Mouse (Mus musculus) kidney, embryonic 14.5 days (tissue): Measurements from ENCODE around the gene Clpx. TPM values are rescaled to one million over a fixed set of nuclear protein-coding genes. Genes with fewer than 3 reads are reported as not detected.
A peak's percentile ranks its signal among the peaks of the same experiment; 100 is the strongest.

Experiments
- ATAC-seq: fragments of 200-750 bp; cut with Nextera tagmentation; 2 replicates; pipeline ENCODE4 v1.8.0; 2017; ENCODE audit warnings: moderate number of reproducible peaks, mild to moderate bottlenecking, moderate TSS enrichment, moderate library complexity; ENCODE audit not compliant: low FRiP score, low TSS enrichment
- H3K27ac ChIP-seq: fragments of 300-500 bp; sonication (generic); 2 replicates; pipeline ENCODE4 v1.5.1; 2014; ENCODE audit warnings: low read depth, mild to moderate bottlenecking, low read length, moderate library complexity, mixed read lengths
- H3K27me3 ChIP-seq: fragments of 300-500 bp; sonication (generic); 2 replicates; pipeline ENCODE4 v1.6.1; 2014; ENCODE audit warnings: mild to moderate bottlenecking, low read length; ENCODE audit not compliant: control insufficient read depth, insufficient read depth
- H3K36me3 ChIP-seq: fragments of 300-500 bp; sonication (generic); 2 replicates; pipeline ENCODE4 v1.6.1; 2014; ENCODE audit warnings: low read length, mixed read lengths; ENCODE audit not compliant: control insufficient read depth, insufficient read depth
- H3K4me1 ChIP-seq: fragments of 300-500 bp; sonication (generic); 2 replicates; pipeline ENCODE4 v1.6.1; 2014; ENCODE audit warnings: low read length, mixed read lengths; ENCODE audit not compliant: control insufficient read depth, insufficient read depth
- H3K4me2 ChIP-seq: fragments of 300-500 bp; sonication (generic); replicated peaks from 2 replicates; pipeline ENCODE4 v1.6.1; 2014; ENCODE audit warnings: low read depth, mild to moderate bottlenecking, low read length
- H3K4me3 ChIP-seq: fragments of 300-500 bp; sonication (generic); 2 replicates; pipeline ENCODE4 v1.5.1; 2014; ENCODE audit warnings: mild to moderate bottlenecking, low read length
- H3K9ac ChIP-seq: fragments of 300-500 bp; sonication (generic); 2 replicates; pipeline ENCODE4 v1.6.1; 2014; ENCODE audit warnings: low read depth, mild to moderate bottlenecking, low read length, moderate library complexity
- H3K9me3 ChIP-seq: fragments of 300-500 bp; sonication (generic); 2 replicates; pipeline ENCODE4 v1.6.1; 2016; ENCODE audit warnings: low read length; ENCODE audit not compliant: control insufficient read depth
- WGBS: fragments of 180-500 bp; shearing (Covaris S2); extraction: QIAGEN DNeasy Blood & Tissue Kit; methylation state at CpG from one replicate; pipeline ENCODE4 v1.1.7; 2014; 5-methylcytosine and 5-hydroxymethylcytosine counted together
- polyA plus RNA-seq: library from polyadenylated mRNA; unstranded; fragments of >200 nt; fragmentation: Nextera tagmentation; extraction: Ambion mirVana; gene quantifications from 2 replicates; pipeline ENCODE4 v1.2.1, GENCODE M21; 2014

Gene Clpx
- polyA plus RNA-seq, 1 experiment from 2014 or later = 51.1 TPM

DNA sequence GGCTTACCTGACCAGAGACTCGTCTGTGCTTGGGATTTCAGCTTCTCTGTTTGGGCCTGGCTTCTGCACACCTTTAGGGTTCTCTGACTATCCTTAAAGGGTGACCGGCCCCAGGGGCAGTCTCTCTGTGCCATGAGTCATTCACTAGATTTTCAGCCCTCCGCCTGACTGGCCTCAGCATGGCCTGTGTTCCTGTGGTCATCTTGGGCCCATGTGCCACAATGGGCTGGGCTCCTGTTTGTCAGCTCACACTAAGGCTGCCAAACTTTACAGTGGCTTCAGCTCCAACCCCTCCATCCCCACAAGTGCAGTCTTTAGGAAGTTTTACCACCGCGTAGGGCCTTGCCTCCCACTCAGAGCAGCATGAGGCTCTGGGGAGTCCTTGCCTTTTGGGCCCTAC, 59.2 kb downstream of the Clpx start:
- H3K36me3 ChIP-seq = peaks cover 29% of the 10 kb centered on the region
- H3K9me3 ChIP-seq = no peaks in the 10 kb centered on the region
- H3K9ac ChIP-seq = no peak overlapping the region
- H3K27ac ChIP-seq = no peak overlapping the region
- no peak overlapping the region for H3K4me2 ChIP-seq
- H3K4me3 ChIP-seq = no peak overlapping the region
- 90% methylated on average over 5 of the region's 5 CpGs for WGBS
- no peak for ATAC-seq
- peaks cover 2% of the 10 kb centered on the region; the same call in 1 of the 2 replicates for H3K4me1 ChIP-seq
- H3K27me3 ChIP-seq = no peaks in the 10 kb centered on the region

DNA sequence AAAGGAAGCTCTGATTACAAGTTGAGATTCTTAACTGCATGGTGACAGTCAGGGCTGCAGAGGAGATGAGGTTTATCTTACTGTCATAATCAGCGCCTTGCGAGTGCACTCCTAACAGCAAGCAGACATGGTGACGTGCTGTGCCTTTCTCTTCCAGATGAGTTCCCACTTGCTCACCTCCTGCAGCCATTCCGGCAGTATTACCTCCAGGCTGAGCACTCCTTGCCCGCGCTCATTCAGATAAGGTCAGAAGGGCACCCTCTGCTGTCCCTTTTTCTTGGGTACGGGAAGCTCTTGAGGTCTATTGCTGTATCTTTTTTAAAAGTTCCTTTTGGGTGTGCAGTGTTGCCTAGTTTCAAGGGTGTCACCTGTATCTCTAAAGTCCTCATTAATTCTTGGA, 62.5 kb downstream of the Clpx start:
- no peak overlapping the region for H3K27ac ChIP-seq
- no peak for ATAC-seq
- peaks cover 62% of the 10 kb centered on the region for H3K36me3 ChIP-seq
- H3K27me3 ChIP-seq = no peaks in the 10 kb centered on the region
- no peaks in the 10 kb centered on the region for H3K9me3 ChIP-seq
- H3K4me1 ChIP-seq = no peaks in the 10 kb centered on the region
- no peak overlapping the region for H3K4me3 ChIP-seq
- H3K9ac ChIP-seq = no peak overlapping the region
- WGBS = 91% methylated on average over 7 of the region's 7 CpGs
- no peak overlapping the region for H3K4me2 ChIP-seq

DNA sequence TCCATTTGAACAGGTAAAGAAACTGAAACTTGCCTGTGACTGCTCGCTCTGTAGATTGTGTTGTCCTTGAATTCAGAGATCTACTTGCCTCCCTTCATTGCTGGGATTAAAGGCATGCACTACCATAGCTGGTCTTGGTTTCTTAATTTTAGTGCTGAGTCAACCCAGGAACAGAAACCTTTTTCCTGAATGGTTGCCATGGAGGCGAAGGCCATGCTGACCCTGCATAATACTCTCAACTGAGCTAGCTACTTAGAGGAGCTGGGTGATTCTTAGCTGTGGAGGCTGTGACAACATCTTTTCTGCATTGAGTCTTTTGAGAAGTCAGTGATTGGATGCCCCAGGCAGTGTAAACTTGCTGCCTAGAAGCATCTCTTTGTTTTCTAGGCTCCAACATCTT, 62.9 kb downstream of the Clpx start:
- H3K36me3 ChIP-seq = peaks cover 62% of the 10 kb centered on the region
- ATAC-seq = no peak
- no peak overlapping the region for H3K4me2 ChIP-seq
- no peak overlapping the region for H3K4me3 ChIP-seq
- WGBS = 89% methylated on average over 2 of the region's 2 CpGs
- H3K9me3 ChIP-seq = no peaks in the 10 kb centered on the region
- no peaks in the 10 kb centered on the region for H3K27me3 ChIP-seq
- H3K9ac ChIP-seq = no peak overlapping the region
- no peaks in the 10 kb centered on the region for H3K4me1 ChIP-seq
- H3K27ac ChIP-seq = no peak overlapping the region

DNA sequence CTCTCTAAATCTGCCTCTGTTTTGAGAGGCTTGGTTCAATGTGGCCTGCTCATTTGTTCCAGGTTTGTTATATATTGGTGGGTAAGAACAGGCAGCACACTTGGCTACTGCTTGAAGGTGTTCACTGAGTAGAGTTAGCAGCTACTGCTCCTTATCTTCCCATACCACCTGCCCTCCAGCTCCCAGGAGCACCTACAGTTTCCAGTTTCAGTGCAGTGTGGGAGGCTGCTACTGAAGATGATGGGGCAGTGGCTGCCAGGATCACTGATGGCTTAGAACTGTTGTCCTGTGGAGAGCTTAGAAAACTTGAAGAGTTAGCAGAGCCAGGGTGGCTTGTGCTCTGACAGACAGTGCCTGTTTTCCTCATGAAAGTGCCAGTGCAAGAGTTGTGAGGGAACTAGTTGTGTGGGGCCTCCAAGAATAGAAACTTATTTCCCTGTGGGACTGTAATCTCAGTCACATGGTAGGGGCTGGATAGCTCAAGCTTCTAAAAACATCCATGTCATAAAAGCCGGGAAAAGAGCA, 65.0 kb downstream of the Clpx start:
- H3K4me1 ChIP-seq = 0 out of 2 replicates have a peak, but pooled peaks cover 4% of the 10 kb centered on the region
- no peak overlapping the region for H3K4me3 ChIP-seq
- H3K27ac ChIP-seq = no peak overlapping the region
- H3K9ac ChIP-seq = no peak overlapping the region
- ATAC-seq = no peak
- H3K36me3 ChIP-seq = peaks cover 67% of the 10 kb centered on the region
- H3K27me3 ChIP-seq = no peaks in the 10 kb centered on the region
- H3K9me3 ChIP-seq = no peaks in the 10 kb centered on the region
- 75% methylated on average over 1 of the region's 1 CpGs for WGBS
- no peak overlapping the region for H3K4me2 ChIP-seq

GRCm38 (mm10) chr9:65360641-65361448, 66.8 kb downstream of the Clpx start, which contains the start of gene Ubap1l:
Gene Ubap1l, plus strand, starts transcription at chr9:65361041.
- Histone ChIP-seq H3K4me1 (0 out of 2 replicates have a peak, but pooled peaks cover 4% of the 10 kb centered on the region), H3K4me2 (no peak within 1 kb of the TSS), H3K9me3 (no peaks in the 10 kb centered on the region), H3K4me3 (no peak within 1 kb of the TSS), H3K9ac (no peak within 1 kb of the TSS), H3K36me3 (peaks cover 64% of the 10 kb centered on the region), H3K27ac (no peak within 1 kb of the TSS), H3K27me3 (no peaks in the 10 kb centered on the region)
- 90% methylated on average over 16 of the region's 16 CpGs for WGBS
- ATAC-seq = no peak

GRCm38 (mm10) chr9:65363684-65364083, 69.6 kb downstream of the Clpx start:
- H3K9me3 ChIP-seq = no peaks in the 10 kb centered on the region
- no peak overlapping the region for H3K4me3 ChIP-seq
- H3K9ac ChIP-seq = no peak overlapping the region

DNA sequence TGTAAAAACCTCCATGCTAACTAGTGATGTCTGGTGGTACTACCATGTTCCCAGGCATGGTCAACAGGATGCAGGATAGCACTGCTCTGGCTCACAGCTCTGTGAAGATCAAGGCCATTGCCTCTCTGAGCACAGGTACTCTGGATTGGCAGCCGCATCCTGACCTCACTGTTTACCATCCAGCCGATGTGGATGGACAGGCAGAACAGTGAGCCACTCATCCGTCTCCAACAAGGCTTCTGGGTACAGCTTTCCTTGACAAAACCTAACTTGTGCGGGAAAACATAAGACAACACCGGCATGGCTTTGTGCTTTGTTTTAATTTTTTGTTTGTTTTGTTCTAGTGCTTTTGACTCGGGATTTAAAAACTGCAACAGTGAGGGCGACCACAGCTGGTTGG, 71.7 kb downstream of the Clpx start:
- peaks cover 19% of the 10 kb centered on the region; the same call in 1 of the 2 replicates for H3K36me3 ChIP-seq
- no peak overlapping the region for H3K9ac ChIP-seq
- H3K9me3 ChIP-seq = no peaks in the 10 kb centered on the region
- WGBS = 87% methylated on average over 7 of the region's 7 CpGs
- H3K4me2 ChIP-seq = no peak overlapping the region
- H3K4me3 ChIP-seq = no peak overlapping the region
- no peak for ATAC-seq
- no peaks in the 10 kb centered on the region for H3K27me3 ChIP-seq
- no peak overlapping the region for H3K27ac ChIP-seq
- H3K4me1 ChIP-seq = 0 out of 2 replicates have a peak, but pooled peaks cover 4% of the 10 kb centered on the region

More at GRCm38 (mm10) chr9:65363684-65364083, 69.6 kb downstream of the Clpx start:
- ATAC-seq = 0 out of 2 replicates have a peak, but pooled peaks have one; percentile 43
- no peak overlapping the region for H3K4me2 ChIP-seq
- peaks cover 40% of the 10 kb centered on the region for H3K36me3 ChIP-seq
- 32% methylated on average over 9 of the region's 9 CpGs for WGBS
- no peak overlapping the region for H3K27ac ChIP-seq
- H3K27me3 ChIP-seq = no peaks in the 10 kb centered on the region
- 0 out of 2 replicates have a peak, but pooled peaks cover 4% of the 10 kb centered on the region for H3K4me1 ChIP-seq

DNA sequence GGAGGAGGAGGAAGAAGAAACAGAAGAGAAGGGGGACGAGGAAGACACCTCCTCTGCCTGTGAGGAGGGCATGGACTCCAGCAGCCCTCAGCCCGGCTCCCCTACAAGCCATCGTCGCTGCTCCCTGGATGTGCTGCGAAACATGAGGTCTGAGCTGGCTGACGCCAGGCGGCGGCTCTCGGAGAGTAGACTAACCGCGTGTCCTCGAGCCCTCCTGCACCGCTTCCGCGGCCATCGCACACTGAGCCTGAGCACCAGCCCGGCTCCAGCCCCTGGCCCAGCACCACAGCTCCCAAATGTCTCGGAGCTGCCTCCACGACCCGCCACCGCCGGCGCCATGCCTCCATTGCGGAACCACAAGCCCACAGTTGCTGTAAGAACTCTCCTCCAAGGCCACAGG, 77.7 kb downstream of the Clpx start:
- H3K9ac ChIP-seq = no peak overlapping the region
- H3K4me2 ChIP-seq = no peak overlapping the region
- H3K27ac ChIP-seq = no peak overlapping the region
- no peak overlapping the region for H3K4me3 ChIP-seq
- no peak for ATAC-seq
- H3K27me3 ChIP-seq = no peaks in the 10 kb centered on the region
- H3K9me3 ChIP-seq = no peaks in the 10 kb centered on the region
- no peaks in the 10 kb centered on the region for H3K36me3 ChIP-seq
- no peaks in the 10 kb centered on the region for H3K4me1 ChIP-seq
- WGBS = 82% methylated on average over 24 of the region's 24 CpGs

DNA sequence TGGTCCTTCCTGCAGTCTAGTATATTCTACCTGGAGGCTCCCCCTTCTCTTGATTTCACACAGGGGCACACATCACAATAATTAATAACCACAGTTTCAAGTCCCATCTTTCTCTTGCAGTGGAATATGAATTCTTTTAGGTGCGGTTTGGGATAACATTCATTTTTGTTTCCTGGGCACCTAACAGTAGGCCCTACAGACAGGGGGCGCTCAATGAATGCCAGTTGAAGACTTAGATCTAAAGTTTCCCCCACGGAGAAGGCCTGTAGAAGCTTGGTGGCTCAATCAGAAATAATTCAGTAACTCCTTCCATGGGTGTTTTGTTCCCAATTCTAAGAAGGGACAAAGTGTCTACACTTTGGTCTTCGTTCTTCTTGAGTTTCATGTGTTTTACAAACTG, 78.4 kb downstream of the Clpx start:
- no peak overlapping the region for H3K27ac ChIP-seq
- no peaks in the 10 kb centered on the region for H3K4me1 ChIP-seq
- no peaks in the 10 kb centered on the region for H3K27me3 ChIP-seq
- WGBS = 74% methylated on average over 4 of the region's 4 CpGs
- no peak overlapping the region for H3K4me2 ChIP-seq
- no peak overlapping the region for H3K9ac ChIP-seq
- ATAC-seq = no peak
- H3K4me3 ChIP-seq = no peak overlapping the region
- no peaks in the 10 kb centered on the region for H3K9me3 ChIP-seq
- no peaks in the 10 kb centered on the region for H3K36me3 ChIP-seq
